Mouse (Mus musculus): Measurements from ENCODE around the gene Cd164. TPM values are rescaled to one million over a fixed set of nuclear protein-coding genes. Genes with fewer than 3 reads are reported as not detected.

Cd164 gene
- total RNA-seq, 2 experiments from 2014 or later: 43.7 to 53.2 TPM

- DNase-seq (ENCODE audit: extremely low spot score in 1 of 2, low spot score in 2 of 2): peak; percentile 91 to 95
- intact Hi-C loops (cut with DNase I): no loop called here
Observed at GRCm38 (mm10) chr10:41489708-41490517, 29.3 kb upstream of the Cd164 start, which contains the start of the genes Smpd2 and Ppil6. TSS of gene Smpd2 (minus strand) at chr10:41490369. TSS of gene Ppil6 (plus strand) at chr10:41490439.

- DNase-seq (ENCODE audit: extremely low spot score in 1 of 2, low spot score in 2 of 2): no peak
- intact Hi-C loops (cut with DNase I): no loop called here
Observed at GRCm38 (mm10) chr10:41490518-41490873, 28.7 kb upstream of the Cd164 start.

- intact Hi-C loops (cut with DNase I): no loop called here
- DNase-seq (ENCODE audit: extremely low spot score in 1 of 2, low spot score in 2 of 2): no peak
Observed at GRCm38 (mm10) chr10:41491111-41491510, 28.1 kb upstream of the Cd164 start.

GRCm38 (mm10) chr10:41500941-41501340 is 18.3 kb upstream of the Cd164 start:
- DNase-seq (ENCODE audit: extremely low spot score in 1 of 2, low spot score in 2 of 2): peak; percentile 40 to 61
- intact Hi-C loops (cut with DNase I): loop anchor here (10.0 kb wide), 3 partner anchors 46 to 496 kb away; partner anchors contain the start of genes Ak9, Fig4 and Zbtb24

- intact Hi-C loops (cut with DNase I): loop anchor here (10.0 kb wide), 3 partner anchors 50 to 500 kb away; partner anchors contain the start of genes Ak9, Fig4 and Zbtb24
- no peak for DNase-seq (ENCODE audit: extremely low spot score in 1 of 2, low spot score in 2 of 2)
Observed at GRCm38 (mm10) chr10:41504996-41505395, 14.2 kb upstream of the Cd164 start.

GRCm38 (mm10) chr10:41505446-41505845 is 13.8 kb upstream of the Cd164 start:
- peak; percentile 76 to 79 for DNase-seq (ENCODE audit: extremely low spot score in 1 of 2, low spot score in 2 of 2)
- intact Hi-C loops (cut with DNase I): loop anchor here (10.0 kb wide), 3 partner anchors 51 to 501 kb away; partner anchors contain the start of genes Ak9, Fig4 and Zbtb24

- intact Hi-C loops (cut with DNase I): loop anchor here (10.0 kb wide), 3 partner anchors 54 to 504 kb away; partner anchors contain the start of genes Ak9, Fig4 and Zbtb24
- DNase-seq (ENCODE audit: extremely low spot score in 1 of 2, low spot score in 2 of 2): no peak
Observed at GRCm38 (mm10) chr10:41509160-41509559, 10.1 kb upstream of the Cd164 start.

- DNase-seq (ENCODE audit: extremely low spot score in 1 of 2, low spot score in 2 of 2): no peak
Observed at GRCm38 (mm10) chr10:41514301-41514700, 4.9 kb upstream of the Cd164 start.

GRCm38 (mm10) chr10:41514921-41515320 is 4.3 kb upstream of the Cd164 start:
- DNase-seq (ENCODE audit: extremely low spot score in 1 of 2, low spot score in 2 of 2): no peak
- intact Hi-C loops (cut with DNase I): loop anchor here (10.0 kb wide), 2 partner anchors 300 to 780 kb away; no protein-coding TSS in a partner anchor

More at GRCm38 (mm10) chr10:41514301-41514700, 4.9 kb upstream of the Cd164 start:
- intact Hi-C loops (cut with DNase I): loop anchor here (10.0 kb wide), 2 partner anchors 300 to 780 kb away; no protein-coding TSS in a partner anchor

GRCm38 (mm10) chr10:41518508-41518980 is 670 bp upstream of the Cd164 start:
- DNase-seq (ENCODE audit: extremely low spot score in 1 of 2, low spot score in 2 of 2): peak; percentile 62 to 75
- intact Hi-C loops (cut with DNase I): loop anchor here (2.0 to 10.0 kb wide), 3 partner anchors 162 to 776 kb away; no protein-coding TSS in a partner anchor

- peak; percentile 14 to 72 for DNase-seq (ENCODE audit: extremely low spot score in 1 of 2, low spot score in 2 of 2)
- intact Hi-C loops (cut with DNase I): loop anchor here (2.0 to 10.0 kb wide), 3 partner anchors 161 to 775 kb away; no protein-coding TSS in a partner anchor
Observed at GRCm38 (mm10) chr10:41519640-41520409, 611 bp downstream of the Cd164 start.

- no peak for DNase-seq (ENCODE audit: extremely low spot score in 1 of 2, low spot score in 2 of 2)
- intact Hi-C loops (cut with DNase I): no loop called here
Observed at GRCm38 (mm10) chr10:41520410-41520673, 1.1 kb downstream of the Cd164 start.

GRCm38 (mm10) chr10:41523386-41523785 is 4.2 kb downstream of the Cd164 start:
- intact Hi-C loops (cut with DNase I): no loop called here
- DNase-seq (ENCODE audit: extremely low spot score in 1 of 2, low spot score in 2 of 2): no peak

GRCm38 (mm10) chr10:41525696-41526095 is 6.5 kb downstream of the Cd164 start:
- no peak for DNase-seq (ENCODE audit: extremely low spot score in 1 of 2, low spot score in 2 of 2)
- intact Hi-C loops (cut with DNase I): no loop called here

- DNase-seq (ENCODE audit: extremely low spot score in 1 of 2, low spot score in 2 of 2): no peak
- intact Hi-C loops (cut with DNase I): no loop called here
Observed at GRCm38 (mm10) chr10:41529972-41530371, 10.8 kb downstream of the Cd164 start.

GRCm38 (mm10) chr10:41535991-41536390 is 16.8 kb downstream of the Cd164 start:
- intact Hi-C loops (cut with DNase I): no loop called here
- no peak for DNase-seq (ENCODE audit: extremely low spot score in 1 of 2, low spot score in 2 of 2)

GRCm38 (mm10) chr10:41536714-41537113 is 17.5 kb downstream of the Cd164 start:
- DNase-seq (ENCODE audit: extremely low spot score in 1 of 2, low spot score in 2 of 2): no peak
- intact Hi-C loops (cut with DNase I): no loop called here

GRCm38 (mm10) chr10:41537226-41537982 is 18.2 kb downstream of the Cd164 start:
- no peak for DNase-seq (ENCODE audit: extremely low spot score in 1 of 2, low spot score in 2 of 2)

GRCm38 (mm10) chr10:41537983-41538330 is 18.7 kb downstream of the Cd164 start:
- no peak for DNase-seq (ENCODE audit: extremely low spot score in 1 of 2, low spot score in 2 of 2)
- intact Hi-C loops (cut with DNase I): no loop called here

More at GRCm38 (mm10) chr10:41537226-41537982, 18.2 kb downstream of the Cd164 start:
- intact Hi-C loops (cut with DNase I): no loop called here

Data from left cerebral cortex, postnatal 10 days (tissue).